Mouse (Mus musculus) stomach, embryonic 15.5 days (tissue): Measurements from ENCODE around the gene Gm11361. TPM values are rescaled to one million over a fixed set of nuclear protein-coding genes. Genes with fewer than 3 reads are reported as not detected.

Experiments
- ATAC-seq: fragments of 200-750 bp; cut with Nextera tagmentation; 2 replicates; pipeline ENCODE4 v1.8.0; 2017; ENCODE audit warnings: low read depth, moderate number of reproducible peaks, moderate TSS enrichment; ENCODE audit not compliant: insufficient read depth, low FRiP score
- H3K27ac ChIP-seq: fragments of 300-500 bp; sonication (generic); 2 replicates; pipeline ENCODE4 v1.5.1; 2015; ENCODE audit warnings: mild to moderate bottlenecking, inconsistent platforms
- H3K27me3 ChIP-seq: fragments of 300-500 bp; sonication (generic); replicated peaks from 2 replicates; pipeline ENCODE4 v1.6.1; 2015; ENCODE audit warnings: inconsistent platforms
- H3K36me3 ChIP-seq: fragments of 300-500 bp; sonication (generic); 2 replicates; pipeline ENCODE4 v1.6.1; 2015; ENCODE audit warnings: inconsistent platforms
- H3K4me1 ChIP-seq: fragments of 300-500 bp; sonication (generic); 2 replicates; pipeline ENCODE4 v1.6.1; 2015; ENCODE audit warnings: inconsistent platforms
- H3K4me2 ChIP-seq: fragments of 300-500 bp; sonication (generic); 2 replicates; pipeline ENCODE4 v1.6.1; 2015; ENCODE audit warnings: mild to moderate bottlenecking, inconsistent platforms
- H3K4me3 ChIP-seq: fragments of 300-500 bp; sonication (generic); replicated peaks from 2 replicates; pipeline ENCODE4 v1.5.1; 2015; ENCODE audit warnings: inconsistent platforms
- H3K9ac ChIP-seq: fragments of 300-500 bp; sonication (generic); 2 replicates; pipeline ENCODE4 v1.6.1; 2015; ENCODE audit warnings: inconsistent platforms
- H3K9me3 ChIP-seq: fragments of 300-500 bp; sonication (generic); 2 replicates; pipeline ENCODE4 v1.6.1; 2016; ENCODE audit warnings: inconsistent platforms
- WGBS: fragments of 180-500 bp; shearing (Covaris S2); methylation state at CpG from one replicate; pipeline ENCODE4 v1.1.7; 2015; 5-methylcytosine and 5-hydroxymethylcytosine counted together
- polyA plus RNA-seq: library from polyadenylated mRNA; unstranded; fragments of >200 nt; fragmentation: Nextera tagmentation; extraction: Ambion mirVana; gene quantifications from 2 replicates; pipeline ENCODE4 v1.2.1, GENCODE M21; 2015

Gene Gm11361
- 10.5 and 21.6 TPM in 2 replicates for polyA plus RNA-seq

DNA sequence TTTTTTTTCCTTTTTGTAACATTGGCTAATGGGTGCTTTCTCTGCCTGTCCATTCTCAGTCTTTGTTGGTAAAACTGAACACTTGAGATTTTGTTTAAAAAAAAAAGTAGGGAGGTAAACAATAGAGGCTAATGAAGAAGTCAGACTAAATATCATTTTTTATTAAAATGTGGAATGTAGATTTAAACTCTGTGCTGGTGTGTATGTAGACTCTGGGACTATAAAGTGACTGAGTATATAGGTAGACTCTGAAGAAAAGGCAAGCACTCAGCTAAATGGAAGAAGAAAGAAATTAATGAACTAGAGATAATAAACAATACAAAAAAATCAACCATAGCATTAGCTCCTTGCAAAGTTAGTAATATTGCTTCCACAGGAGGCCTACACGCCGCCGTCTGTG lies at the start of gene Gm11361:
Gene Gm11361, plus strand, starts transcription at position 301 of the 400 bp plus-strand sequence.
- Histone ChIP-seq H3K36me3 (no peaks in the 10 kb centered on the region), H3K27ac (no peak within 1 kb of the TSS), H3K4me3 (no peak within 1 kb of the TSS), H3K4me1 (no peaks in the 10 kb centered on the region), H3K9me3 (no peaks in the 10 kb centered on the region), H3K9ac (no peak within 1 kb of the TSS), H3K27me3 (no peaks in the 10 kb centered on the region), H3K4me2 (no peak within 1 kb of the TSS)
- ATAC-seq = no peak
- 90% methylated on average over 3 of the region's 3 CpGs for WGBS

DNA sequence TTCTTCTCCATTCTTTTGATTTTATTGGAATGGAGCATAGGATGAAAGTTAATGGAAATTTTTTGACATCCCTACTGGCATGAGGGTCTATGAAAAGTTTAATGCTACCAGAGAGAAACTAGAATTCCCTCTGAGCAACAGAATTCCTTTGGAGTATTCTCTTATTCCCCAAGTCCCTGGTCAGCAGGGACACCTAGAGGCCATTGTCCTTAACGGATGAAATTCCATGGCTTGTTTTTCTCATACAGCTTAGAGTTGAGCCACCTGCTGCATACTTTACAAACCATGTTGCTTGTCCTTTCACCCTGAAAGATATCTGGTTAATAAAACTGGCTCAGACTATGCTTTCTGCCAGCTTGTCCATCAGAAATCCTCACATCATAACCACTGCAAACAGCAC lies 7.1 kb downstream of the Gm11361 start:
- 30% methylated on average over 1 of the region's 1 CpGs for WGBS
- Histone ChIP-seq H3K36me3 (no peaks in the 10 kb centered on the region), H3K27me3 (no peaks in the 10 kb centered on the region), H3K4me2 (no peak overlapping the region), H3K4me3 (no peak overlapping the region), H3K9me3 (no peaks in the 10 kb centered on the region), H3K4me1 (no peaks in the 10 kb centered on the region), H3K9ac (no peak overlapping the region), H3K27ac (no peak overlapping the region)
- no peak for ATAC-seq

DNA sequence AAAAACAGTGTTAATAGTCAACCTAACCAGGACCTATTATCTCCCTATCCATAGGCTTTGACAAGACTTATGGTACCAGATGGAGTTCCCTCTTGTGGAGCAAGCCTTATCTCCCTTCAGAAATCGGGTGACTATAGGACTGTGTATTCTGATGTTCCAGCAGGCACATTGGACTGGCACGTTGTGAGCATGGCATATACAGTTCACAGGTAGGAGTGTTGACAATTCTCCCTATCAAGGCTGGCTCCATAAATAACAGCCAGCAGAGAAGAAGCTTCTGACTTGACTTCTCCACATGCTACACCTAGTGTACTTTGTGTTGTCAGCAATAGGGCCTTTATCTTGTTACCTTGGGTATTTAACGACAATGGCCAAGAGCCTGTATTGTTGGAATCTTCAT lies 30.0 kb downstream of the Gm11361 start:
- no peak overlapping the region for H3K4me3 ChIP-seq
- no peak overlapping the region for H3K4me2 ChIP-seq
- H3K27me3 ChIP-seq = no peaks in the 10 kb centered on the region
- no peaks in the 10 kb centered on the region for H3K9me3 ChIP-seq
- ATAC-seq = no peak
- H3K27ac ChIP-seq = no peak overlapping the region
- H3K9ac ChIP-seq = no peak overlapping the region
- H3K4me1 ChIP-seq = no peaks in the 10 kb centered on the region
- WGBS = 86% methylated on average over 3 of the region's 3 CpGs
- no peaks in the 10 kb centered on the region for H3K36me3 ChIP-seq

DNA sequence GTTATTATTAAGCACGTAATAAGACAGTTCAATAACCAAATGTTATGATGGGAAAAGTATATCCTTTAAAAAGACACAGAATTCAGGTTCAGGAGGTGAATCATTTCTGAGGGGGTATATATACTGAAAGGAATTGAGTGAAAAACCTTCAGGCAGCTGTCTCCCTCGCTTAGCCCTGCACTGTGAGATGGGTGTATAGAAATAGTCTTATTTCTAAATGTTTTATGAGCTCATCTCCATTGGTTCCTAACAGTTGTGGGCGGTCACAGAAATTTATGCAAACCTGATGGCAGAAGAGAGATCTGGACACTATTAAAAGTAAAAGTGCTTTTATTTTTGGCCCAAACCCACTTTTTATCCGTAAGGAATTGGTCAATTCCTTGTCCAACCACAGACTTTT lies 36.9 kb downstream of the Gm11361 start:
- Histone ChIP-seq H3K27me3 (no peaks in the 10 kb centered on the region), H3K9ac (no peak overlapping the region), H3K9me3 (no peaks in the 10 kb centered on the region), H3K27ac (no peak overlapping the region), H3K36me3 (no peaks in the 10 kb centered on the region), H3K4me1 (no peaks in the 10 kb centered on the region), H3K4me2 (no peak overlapping the region), H3K4me3 (no peak overlapping the region)
- 78% methylated on average over 4 of the region's 4 CpGs for WGBS
- no peak for ATAC-seq

DNA sequence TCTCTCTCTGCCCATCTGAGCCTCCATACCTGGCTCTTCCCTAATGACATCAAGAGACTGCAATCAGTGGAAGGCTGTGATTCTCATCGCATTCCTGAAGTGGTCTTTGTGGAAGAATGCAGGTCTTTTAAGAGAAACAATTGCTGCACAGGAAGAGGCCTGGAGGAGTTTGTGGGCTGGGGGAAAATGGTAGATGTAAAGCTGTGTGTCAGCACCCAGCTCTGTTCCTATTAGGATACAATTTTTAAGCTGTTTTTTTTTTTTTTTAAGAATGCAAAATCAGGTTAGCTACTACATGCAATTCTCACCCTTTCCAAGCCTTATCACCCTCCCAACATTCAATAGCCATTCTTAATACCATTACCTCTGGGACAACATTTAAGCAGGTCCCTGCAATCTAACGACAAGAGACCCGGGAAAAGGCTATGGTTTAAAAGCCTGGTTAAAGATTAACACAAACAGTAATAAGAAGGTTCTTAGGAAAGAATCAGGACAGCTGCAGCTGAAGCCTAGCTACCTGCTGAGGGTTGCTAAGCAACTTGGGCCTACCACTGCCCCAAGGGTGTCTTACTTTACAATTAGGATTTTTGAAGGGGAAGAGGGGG lies 37.5 kb downstream of the Gm11361 start:
- Histone ChIP-seq H3K36me3 (no peaks in the 10 kb centered on the region), H3K9me3 (no peaks in the 10 kb centered on the region), H3K27ac (no peak overlapping the region), H3K4me1 (no peaks in the 10 kb centered on the region), H3K4me2 (no peak overlapping the region), H3K9ac (no peak overlapping the region), H3K4me3 (no peak overlapping the region), H3K27me3 (no peaks in the 10 kb centered on the region)
- no peak; the same call in 1 of the 2 replicates for ATAC-seq
- 15% methylated on average over 3 of the region's 3 CpGs for WGBS

DNA sequence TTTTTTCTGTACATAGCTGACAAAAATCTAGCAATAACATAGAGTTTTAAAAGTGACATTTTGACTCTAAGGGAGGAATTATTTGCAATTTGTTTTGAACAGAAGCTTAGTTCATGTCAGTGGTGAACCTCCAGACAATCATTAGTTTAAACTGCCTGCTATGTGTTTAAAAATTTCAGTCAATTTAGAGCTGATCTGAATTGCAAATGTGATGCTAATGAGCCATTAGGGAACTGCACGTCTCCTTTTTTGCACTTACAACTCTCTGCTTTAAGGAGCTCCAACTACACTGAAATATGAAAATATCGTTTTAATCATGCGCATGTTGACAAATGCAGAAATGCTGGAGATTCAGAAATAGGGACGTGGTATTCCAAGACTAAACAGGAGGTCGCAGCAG lies 38.2 kb downstream of the Gm11361 start:
- H3K27me3 ChIP-seq = no peaks in the 10 kb centered on the region
- no peaks in the 10 kb centered on the region for H3K9me3 ChIP-seq
- no peak overlapping the region for H3K4me2 ChIP-seq
- no peak overlapping the region for H3K4me3 ChIP-seq
- no peak overlapping the region for H3K27ac ChIP-seq
- WGBS = 69% methylated on average over 5 of the region's 5 CpGs
- H3K9ac ChIP-seq = no peak overlapping the region
- no peaks in the 10 kb centered on the region for H3K4me1 ChIP-seq
- no peak for ATAC-seq
- H3K36me3 ChIP-seq = no peaks in the 10 kb centered on the region

DNA sequence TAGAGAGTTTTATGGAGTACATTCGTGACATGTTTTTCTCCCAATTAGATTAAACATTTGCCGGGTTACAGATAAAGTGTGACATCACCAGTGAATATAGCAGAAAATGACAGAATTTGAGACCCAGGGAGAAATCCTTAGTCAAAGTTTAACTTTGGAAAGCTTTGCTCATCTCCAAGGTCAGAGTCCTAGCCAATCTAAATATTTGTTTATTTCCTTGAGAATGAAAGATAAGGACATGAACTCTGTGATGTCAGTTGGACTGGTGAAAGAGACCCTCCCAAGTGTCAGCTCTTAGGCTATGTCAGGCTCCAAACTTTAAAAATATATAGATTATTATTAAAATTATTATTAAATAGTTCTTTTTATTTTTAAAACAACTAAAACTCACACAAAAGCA lies 39.8 kb downstream of the Gm11361 start:
- H3K36me3 ChIP-seq = no peaks in the 10 kb centered on the region
- H3K4me1 ChIP-seq = no peaks in the 10 kb centered on the region
- 66% methylated on average over 2 of the region's 2 CpGs for WGBS
- H3K27me3 ChIP-seq = no peaks in the 10 kb centered on the region
- H3K9me3 ChIP-seq = no peaks in the 10 kb centered on the region
- no peak overlapping the region for H3K4me2 ChIP-seq
- H3K9ac ChIP-seq = no peak overlapping the region
- H3K4me3 ChIP-seq = no peak overlapping the region
- no peak for ATAC-seq
- H3K27ac ChIP-seq = no peak overlapping the region

DNA sequence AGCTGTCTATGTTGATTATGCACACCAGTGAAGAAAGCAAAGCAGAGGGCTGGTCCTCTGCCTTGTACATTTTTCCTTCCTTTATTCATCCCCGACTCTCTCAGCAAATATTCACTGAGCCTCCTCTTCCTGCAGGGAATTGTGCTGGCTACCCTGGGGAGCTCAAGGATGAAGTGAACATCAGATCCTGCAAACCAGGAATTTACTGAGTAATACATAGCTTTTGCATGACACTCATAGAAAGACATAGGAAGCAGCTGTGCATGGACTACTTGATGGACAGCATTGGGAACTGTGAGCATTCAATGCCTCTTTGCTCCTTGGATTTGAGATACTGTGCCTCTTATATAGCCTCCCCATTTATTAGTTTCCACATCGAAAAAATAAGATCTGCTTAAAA lies 40.2 kb downstream of the Gm11361 start:
- H3K9me3 ChIP-seq = no peaks in the 10 kb centered on the region
- ATAC-seq = no peak
- H3K4me3 ChIP-seq = no peak overlapping the region
- H3K4me1 ChIP-seq = no peaks in the 10 kb centered on the region
- no peak overlapping the region for H3K27ac ChIP-seq
- no peak overlapping the region for H3K9ac ChIP-seq
- 56% methylated on average over 2 of the region's 2 CpGs for WGBS
- H3K4me2 ChIP-seq = no peak overlapping the region
- no peaks in the 10 kb centered on the region for H3K36me3 ChIP-seq
- H3K27me3 ChIP-seq = no peaks in the 10 kb centered on the region

Other genes starting within 250 kb of the Gm11361 start
- not detected in 2 replicates for gene Prl4a1, start 241.3 kb upstream of the Gm11361 start, polyA plus RNA-seq
- gene Prl5a1, start 115.0 kb upstream of the Gm11361 start, polyA plus RNA-seq = not detected in 2 replicates